Comparison of ENCODE assay signal across 15 mouse cellular contexts in the genomic region with DNA sequence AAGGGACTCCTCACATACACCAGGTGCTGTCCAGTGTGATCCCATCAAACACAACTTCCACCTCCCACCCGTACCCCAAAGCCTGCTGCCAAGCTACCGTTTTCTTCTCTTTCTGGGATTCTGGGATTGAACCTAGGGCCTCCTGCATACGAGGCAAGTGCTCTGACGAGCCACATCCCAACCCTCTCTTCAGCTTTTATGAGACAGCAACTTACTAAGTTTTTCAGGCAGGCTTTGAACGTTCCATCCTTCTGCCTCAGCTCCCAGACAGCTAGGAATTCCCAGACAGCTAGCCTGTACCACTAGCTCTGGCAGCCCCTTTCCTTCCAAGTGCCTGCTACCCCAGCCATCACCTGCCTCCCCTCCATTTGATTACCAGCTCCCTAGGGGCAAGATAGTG. TPM values are rescaled to one million over a fixed set of nuclear protein-coding genes. Genes with fewer than 3 reads are reported as not detected.
DNase-seq lines count a peak whose midpoint lies in the region; ATAC-seq and TF ChIP-seq lines count a peak whose summit lies in the region.
"Had no signal": no experiment of that assay in that cellular context is flagged by ENCODE, and none has a peak within 500 bp of the region (broad histone marks: within the 10 kb centered on the region; RNA-seq: fewer than 3 reads in every experiment).

No protein-coding gene starts in this region.

- H3K4me2 ChIP-seq in forebrain, embryonic 13.5 days, result no peak overlapping the region
- H3K4me2 ChIP-seq in forebrain, embryonic 14.5 days (ENCODE audit: low read length), result no peak overlapping the region; the same call in 1 of the 2 replicates
- peak overlapping the region; percentile 80; the same call in 1 of the 2 replicates for H3K4me2 ChIP-seq in neural tube, embryonic 13.5 days
- H3K4me2 ChIP-seq in neural tube, embryonic 15.5 days, result no peak overlapping the region
- H3K4me2 ChIP-seq in intestine, postnatal 0 days (replicated peaks; ENCODE audit: low read depth), result no peak overlapping the region

- H3K27ac ChIP-seq in forebrain, embryonic 13.5 days, result 0 out of 2 replicates have a peak overlapping the region, but pooled peaks have one; percentile 19
- H3K27ac ChIP-seq in forebrain, embryonic 14.5 days (ENCODE audit: low read depth, low read length), result no peak overlapping the region
- peak overlapping the region; percentile 97; the same call in 1 of the 2 replicates for H3K27ac ChIP-seq in layer of hippocampus, adult 2 months
- peak overlapping the region; percentile 94 for H3K27ac ChIP-seq in neural tube, embryonic 13.5 days (replicated peaks)
- peak overlapping the region; percentile 91; the same call in 1 of the 2 replicates for H3K27ac ChIP-seq in neural tube, embryonic 15.5 days (replicated peaks)
- no peak overlapping the region for H3K27ac ChIP-seq in intestine, postnatal 0 days (ENCODE audit: low read depth, low read length)
- H3K27ac ChIP-seq: limb, embryonic 13.5 days had no signal

- 0 out of 2 replicates have a peak, but pooled peaks cover 5% of the 10 kb centered on the region for H3K27me3 ChIP-seq in forebrain, embryonic 13.5 days
- H3K27me3 ChIP-seq in forebrain, embryonic 14.5 days (replicated peaks; ENCODE audit: control insufficient read depth, insufficient read depth, low read length), result no peaks in the 10 kb centered on the region
- H3K27me3 ChIP-seq in neural tube, embryonic 13.5 days, result no peaks in the 10 kb centered on the region
- no peaks in the 10 kb centered on the region for H3K27me3 ChIP-seq in neural tube, embryonic 15.5 days (replicated peaks)
- no peaks in the 10 kb centered on the region for H3K27me3 ChIP-seq in intestine, postnatal 0 days (replicated peaks; ENCODE audit: control insufficient read depth, insufficient read depth, low read length)
- H3K27me3 ChIP-seq: limb, embryonic 13.5 days had no signal

- 86% methylated on average over 5 of the region's 5 CpGs for WGBS in forebrain, embryonic 13.5 days
- 87% methylated on average over 5 of the region's 5 CpGs for WGBS in forebrain, embryonic 14.5 days
- 83% methylated on average over 5 of the region's 5 CpGs for WGBS in neural tube, embryonic 13.5 days
- 91% methylated on average over 5 of the region's 5 CpGs for WGBS in neural tube, embryonic 15.5 days
- 89% methylated on average over 5 of the region's 5 CpGs for WGBS in intestine, postnatal 0 days

- DNase-seq in forebrain, embryonic 14.5 days (ENCODE audit: low spot score), result no peak
- DNase-seq in layer of hippocampus, adult 2 months (ENCODE audit: low spot score in 2 of 2), result no peak
- DNase-seq in layer of hippocampus, adult 9-10 months (ENCODE audit: low spot score), result no peak
- no peak for DNase-seq in neural tube, embryonic 10.5 days (ENCODE audit: extremely low spot score, low spot score)
- DNase-seq: adrenal gland, postnatal 14 days; gastrocnemius, postnatal 36 days; kidney, postnatal 10 days had no signal

- H3K9ac ChIP-seq in forebrain, embryonic 13.5 days, result peak overlapping the region; percentile 89
- H3K9ac ChIP-seq in forebrain, embryonic 14.5 days (ENCODE audit: low read length), result no peak overlapping the region
- H3K9ac ChIP-seq in neural tube, embryonic 13.5 days, result peak overlapping the region; percentile 99; the same call in 1 of the 2 replicates
- H3K9ac ChIP-seq in neural tube, embryonic 15.5 days (replicated peaks), result 0 out of 2 replicates have a peak overlapping the region, but pooled peaks have one; percentile 42
- no peak overlapping the region for H3K9ac ChIP-seq in intestine, postnatal 0 days (ENCODE audit: low read depth, low read length)

- H3K36me3 ChIP-seq in forebrain, embryonic 13.5 days (ENCODE audit: poor library complexity, severe bottlenecking), result no peaks in the 10 kb centered on the region
- H3K36me3 ChIP-seq in forebrain, embryonic 14.5 days (ENCODE audit: control insufficient read depth, insufficient read depth, low read length), result 0 out of 2 replicates have a peak, but pooled peaks cover 5% of the 10 kb centered on the region
- no peaks in the 10 kb centered on the region; the same call in 1 of the 2 replicates for H3K36me3 ChIP-seq in neural tube, embryonic 13.5 days
- H3K36me3 ChIP-seq in neural tube, embryonic 15.5 days, result peaks cover under 1% of the 10 kb centered on the region; the same call in 1 of the 2 replicates
- peaks cover 13% of the 10 kb centered on the region; the same call in 1 of the 2 replicates for H3K36me3 ChIP-seq in intestine, postnatal 0 days (ENCODE audit: control insufficient read depth, insufficient read depth)

- no peak overlapping the region for H3K4me3 ChIP-seq in forebrain, embryonic 13.5 days
- no peak overlapping the region for H3K4me3 ChIP-seq in forebrain, embryonic 14.5 days (ENCODE audit: low read depth, low read length)
- no peak overlapping the region for H3K4me3 ChIP-seq in layer of hippocampus, adult 2 months
- no peak overlapping the region for H3K4me3 ChIP-seq in neural tube, embryonic 13.5 days
- H3K4me3 ChIP-seq in neural tube, embryonic 15.5 days (replicated peaks), result no peak overlapping the region
- H3K4me3 ChIP-seq in intestine, postnatal 0 days (ENCODE audit: low read depth, low read length), result no peak overlapping the region

- ATAC-seq in forebrain, embryonic 13.5 days, result no peak
- ATAC-seq in forebrain, embryonic 14.5 days, result no peak
- no peak for ATAC-seq in neural tube, embryonic 13.5 days (ENCODE audit: low read depth)
- no peak for ATAC-seq in neural tube, embryonic 15.5 days (ENCODE audit: low FRiP score)
- ATAC-seq in intestine, postnatal 0 days, result no peak
- ATAC-seq: intestine, embryonic 16.5 days; lung, postnatal 0 days had no signal

- TF ChIP-seq CTCF in layer of hippocampus, adult 2 months (conservative IDR thresholded peaks at IDR 0.05), result no peak
- no peak for TF ChIP-seq CTCF in intestine, postnatal 0 days (IDR thresholded peaks at IDR 0.05; ENCODE audit: low read depth)

- H3K4me1 ChIP-seq in forebrain, embryonic 13.5 days, result peaks cover 25% of the 10 kb centered on the region
- peaks cover 9% of the 10 kb centered on the region for H3K4me1 ChIP-seq in forebrain, embryonic 14.5 days (ENCODE audit: control insufficient read depth, insufficient read depth, low read length)
- H3K4me1 ChIP-seq in neural tube, embryonic 13.5 days (replicated peaks), result peaks cover 35% of the 10 kb centered on the region
- H3K4me1 ChIP-seq in neural tube, embryonic 15.5 days, result peaks cover 31% of the 10 kb centered on the region
- H3K4me1 ChIP-seq in intestine, postnatal 0 days (replicated peaks; ENCODE audit: control insufficient read depth, insufficient read depth, low read length), result peaks cover 20% of the 10 kb centered on the region; the same call in 1 of the 2 replicates

- H3K9me3 ChIP-seq in forebrain, embryonic 13.5 days (replicated peaks), result no peaks in the 10 kb centered on the region
- no peaks in the 10 kb centered on the region for H3K9me3 ChIP-seq in forebrain, embryonic 14.5 days (replicated peaks; ENCODE audit: control insufficient read depth, low read length)
- no peaks in the 10 kb centered on the region for H3K9me3 ChIP-seq in neural tube, embryonic 13.5 days
- no peaks in the 10 kb centered on the region for H3K9me3 ChIP-seq in neural tube, embryonic 15.5 days (replicated peaks)
- no peaks in the 10 kb centered on the region for H3K9me3 ChIP-seq in intestine, postnatal 0 days (ENCODE audit: control insufficient read depth)
- H3K9me3 ChIP-seq: G1E; limb, embryonic 13.5 days had no signal

RNA-seq across cellular contexts. Expression of a gene that starts 0.9 kb away (rescaled TPM):
- 70.0 and 70.8 TPM in 2 replicates for polyA plus RNA-seq in forebrain, embryonic 13.5 days (2015; fragmentation: Nextera tagmentation; extraction: Ambion mirVana)
- 94.2 and 101 TPM in 2 replicates for polyA plus RNA-seq in forebrain, embryonic 14.5 days (2014; fragmentation: Nextera tagmentation; extraction: Ambion mirVana)
- 100 to 1,000 TPM; 269 to 283 TPM for total RNA-seq in layer of hippocampus, adult 2 months (2021)
- 122 and 128 TPM in 2 replicates for polyA plus RNA-seq in neural tube, embryonic 13.5 days (2015; fragmentation: Nextera tagmentation; extraction: Ambion mirVana)
- 113 and 117 TPM in 2 replicates for polyA plus RNA-seq in neural tube, embryonic 15.5 days (2015; fragmentation: Nextera tagmentation; extraction: Ambion mirVana)
- 160 and 161 TPM in 2 replicates for polyA plus RNA-seq in intestine, postnatal 0 days (2015; fragmentation: Nextera tagmentation; extraction: Ambion mirVana)

RNA-seq across cellular contexts. Expression of a gene that starts 43.8 kb away (rescaled TPM):
- polyA plus RNA-seq in forebrain, embryonic 13.5 days (2015; fragmentation: Nextera tagmentation; extraction: Ambion mirVana), result 32.7 and 33.8 TPM in 2 replicates
- polyA plus RNA-seq in forebrain, embryonic 14.5 days (2014; fragmentation: Nextera tagmentation; extraction: Ambion mirVana), result 53.9 and 55.5 TPM in 2 replicates
- total RNA-seq in layer of hippocampus, adult 2 months (2021), result 10 to 100 TPM; 49.4 to 50.4 TPM
- 39.9 and 42.8 TPM in 2 replicates for polyA plus RNA-seq in neural tube, embryonic 13.5 days (2015; fragmentation: Nextera tagmentation; extraction: Ambion mirVana)
- polyA plus RNA-seq in neural tube, embryonic 15.5 days (2015; fragmentation: Nextera tagmentation; extraction: Ambion mirVana), result 39.0 and 39.7 TPM in 2 replicates
- polyA plus RNA-seq in intestine, postnatal 0 days (2015; fragmentation: Nextera tagmentation; extraction: Ambion mirVana), result 20.6 and 23.8 TPM in 2 replicates

RNA-seq across cellular contexts. Expression of a gene that starts 55.5 kb away (rescaled TPM):
- polyA plus RNA-seq in forebrain, embryonic 13.5 days (2015; fragmentation: Nextera tagmentation; extraction: Ambion mirVana), result 11.3 and 11.7 TPM in 2 replicates
- polyA plus RNA-seq in forebrain, embryonic 14.5 days (2014; fragmentation: Nextera tagmentation; extraction: Ambion mirVana), result 6.5 and 9.1 TPM in 2 replicates
- total RNA-seq in layer of hippocampus, adult 2 months (2021), result 10 to 100 TPM; 43.0 to 53.4 TPM
- polyA plus RNA-seq in neural tube, embryonic 13.5 days (2015; fragmentation: Nextera tagmentation; extraction: Ambion mirVana), result 17.5 and 20.4 TPM in 2 replicates
- polyA plus RNA-seq in neural tube, embryonic 15.5 days (2015; fragmentation: Nextera tagmentation; extraction: Ambion mirVana), result 15.7 and 15.8 TPM in 2 replicates
- 46.4 and 59.5 TPM in 2 replicates for polyA plus RNA-seq in intestine, postnatal 0 days (2015; fragmentation: Nextera tagmentation; extraction: Ambion mirVana)

Comparison
In these comparisons a context has a peak if more than half of its experiments do, and no peak if none do; other contexts are left out.
1. H3K27ac ChIP-seq: peak in forebrain, embryonic 13.5 days (single experiment), layer of hippocampus, adult 2 months (single experiment), neural tube, embryonic 13.5 days (single experiment) and neural tube, embryonic 15.5 days (single experiment); none in forebrain, embryonic 14.5 days (single experiment) and intestine, postnatal 0 days (single experiment).
2. H3K9ac ChIP-seq: peak in forebrain, embryonic 13.5 days (single experiment), neural tube, embryonic 13.5 days (single experiment) and neural tube, embryonic 15.5 days (single experiment); none in forebrain, embryonic 14.5 days (single experiment) and intestine, postnatal 0 days (single experiment).